Mouse (Mus musculus) kidney, postnatal 0 days (tissue): Measurements from ENCODE around the gene Olfr270. TPM values are rescaled to one million over a fixed set of nuclear protein-coding genes. Genes with fewer than 3 reads are reported as not detected.

Source experiments
- ATAC-seq: fragments of 200-750 bp; cut with Nextera tagmentation; replicated peaks from 2 replicates; pipeline ENCODE4 v1.8.0; 2017; ENCODE audit warnings: low read depth, moderate number of reproducible peaks, moderate TSS enrichment, moderate library complexity; ENCODE audit not compliant: low FRiP score
- DNase-seq: peaks from one replicate; pipeline ENCODE4 v3.0.0-alpha.2; 2016; ENCODE audit warnings: low spot score
- H3K27ac ChIP-seq: fragments of 300-500 bp; sonication (generic); 2 replicates; pipeline ENCODE4 v1.5.1; 2014; ENCODE audit warnings: mild to moderate bottlenecking
- H3K27me3 ChIP-seq: fragments of 300-500 bp; sonication (generic); 2 replicates; pipeline ENCODE4 v1.6.1; 2014; ENCODE audit warnings: low read length, mixed read lengths; ENCODE audit not compliant: insufficient read depth
- H3K36me3 ChIP-seq: fragments of 300-500 bp; sonication (generic); 2 replicates; pipeline ENCODE4 v1.6.1; 2014; ENCODE audit warnings: low read length, mixed read lengths; ENCODE audit not compliant: insufficient read depth
- H3K4me1 ChIP-seq: fragments of 300-500 bp; sonication (generic); replicated peaks from 2 replicates; pipeline ENCODE4 v1.6.1; 2014; ENCODE audit warnings: antibody characterized with exemption, low read length, mixed read lengths; ENCODE audit not compliant: insufficient read depth
- H3K4me2 ChIP-seq: fragments of 300-500 bp; sonication (generic); 2 replicates; pipeline ENCODE4 v1.6.1; 2014; ENCODE audit warnings: mild to moderate bottlenecking, low read length, moderate library complexity, mixed read lengths
- H3K4me3 ChIP-seq: fragments of 300-500 bp; sonication (generic); replicated peaks from 2 replicates; pipeline ENCODE4 v1.5.1; 2014; ENCODE audit warnings: low read depth, low read length
- H3K9ac ChIP-seq: fragments of 300-500 bp; sonication (generic); 2 replicates; pipeline ENCODE4 v1.6.1; 2014; ENCODE audit warnings: low read depth, low read length
- H3K9me3 ChIP-seq: fragments of 300-500 bp; sonication (generic); replicated peaks from 2 replicates; pipeline ENCODE4 v1.6.1; 2016; ENCODE audit warnings: low read length, inconsistent platforms, mixed read lengths
- CTCF ChIP-seq: IDR thresholded peaks from 2 replicates; pipeline ENCODE4 v1.5.1; 2016; ENCODE audit warnings: antibody characterized with exemption, low read depth, mild to moderate bottlenecking, moderate library complexity
- WGBS: fragments of 180-500 bp; shearing (Covaris S2); extraction: QIAGEN DNeasy Blood & Tissue Kit; methylation state at CpG from one replicate; pipeline ENCODE4 v1.1.7; 2014; 5-methylcytosine and 5-hydroxymethylcytosine counted together
- polyA plus RNA-seq: library from polyadenylated mRNA; unstranded; fragments of >200 nt; fragmentation: Nextera tagmentation; extraction: Ambion mirVana; gene quantifications from 2 replicates; pipeline ENCODE4 v1.2.1, GENCODE M21; 2015

Olfr270 gene
- not detected in 2 replicates for polyA plus RNA-seq

- H3K4me1 ChIP-seq = no peaks in the 10 kb centered on the region
- no peak within 1 kb of the TSS for H3K27ac ChIP-seq
- H3K4me2 ChIP-seq = no peak within 1 kb of the TSS
- TF ChIP-seq CTCF = no peak
- H3K9me3 ChIP-seq = no peaks in the 10 kb centered on the region
- no peak within 1 kb of the TSS for H3K9ac ChIP-seq
- DNase-seq (no peak), ATAC-seq (no peak)
- no peaks in the 10 kb centered on the region for H3K36me3 ChIP-seq
- no peaks in the 10 kb centered on the region for H3K27me3 ChIP-seq
- no peak within 1 kb of the TSS for H3K4me3 ChIP-seq
Observed at GRCm38 (mm10) chr4:52964247-52964646, at the start of gene Olfr270. Olfr270 (plus strand) TSS chr4:52964547.

- H3K9ac ChIP-seq = no peak overlapping the region
- TF ChIP-seq CTCF = no peak
- H3K36me3 ChIP-seq = no peaks in the 10 kb centered on the region
- DNase-seq (no peak), ATAC-seq (no peak)
- no peak overlapping the region for H3K4me2 ChIP-seq
- no peaks in the 10 kb centered on the region for H3K4me1 ChIP-seq
- no peak overlapping the region for H3K4me3 ChIP-seq
- no peak overlapping the region for H3K27ac ChIP-seq
- 79% methylated on average over 6 of the region's 6 CpGs for WGBS
- no peaks in the 10 kb centered on the region for H3K27me3 ChIP-seq
- no peaks in the 10 kb centered on the region for H3K9me3 ChIP-seq
Observed at GRCm38 (mm10) chr4:52916659-52917310, 47.6 kb upstream of the Olfr270 start.

GRCm38 (mm10) chr4:52917311-52917688 lies 47.0 kb upstream of the Olfr270 start:
- no peak overlapping the region for H3K9ac ChIP-seq
- no peak overlapping the region for H3K4me3 ChIP-seq
- DNase-seq (no peak), ATAC-seq (no peak)
- no peak overlapping the region for H3K27ac ChIP-seq
- TF ChIP-seq CTCF = no peak
- H3K4me2 ChIP-seq = no peak overlapping the region
- H3K9me3 ChIP-seq = no peaks in the 10 kb centered on the region
- no peaks in the 10 kb centered on the region for H3K4me1 ChIP-seq
- H3K27me3 ChIP-seq = no peaks in the 10 kb centered on the region
- 96% methylated on average over 2 of the region's 2 CpGs for WGBS
- no peaks in the 10 kb centered on the region for H3K36me3 ChIP-seq

- Histone ChIP-seq H3K27ac (no peak within 1 kb of the TSS), H3K9me3 (no peaks in the 10 kb centered on the region), H3K4me2 (no peak within 1 kb of the TSS), H3K9ac (no peak within 1 kb of the TSS), H3K36me3 (no peaks in the 10 kb centered on the region), H3K4me1 (no peaks in the 10 kb centered on the region), H3K27me3 (no peaks in the 10 kb centered on the region), H3K4me3 (no peak within 1 kb of the TSS)
- DNase-seq (no peak), ATAC-seq (no peak)
- 87% methylated on average over 2 of the region's 2 CpGs for WGBS
- no peak for TF ChIP-seq CTCF
Observed at GRCm38 (mm10) chr4:52919078-52919477, 45.3 kb upstream of the Olfr270 start, which contains the start of gene Olfr272. Olfr272 (minus strand) TSS chr4:52919178.

GRCm38 (mm10) chr4:52930480-52930879 lies 33.9 kb upstream of the Olfr270 start:
- no peak overlapping the region for H3K4me2 ChIP-seq
- ATAC-seq (no peak), DNase-seq (no peak)
- WGBS = 96% methylated on average over 4 of the region's 4 CpGs
- H3K9me3 ChIP-seq = no peaks in the 10 kb centered on the region
- no peaks in the 10 kb centered on the region for H3K4me1 ChIP-seq
- TF ChIP-seq CTCF = no peak
- H3K4me3 ChIP-seq = no peak overlapping the region
- no peaks in the 10 kb centered on the region for H3K36me3 ChIP-seq
- H3K27me3 ChIP-seq = no peaks in the 10 kb centered on the region
- no peak overlapping the region for H3K9ac ChIP-seq
- no peak overlapping the region for H3K27ac ChIP-seq

GRCm38 (mm10) chr4:52946665-52947064 lies 17.7 kb upstream of the Olfr270 start:
- ATAC-seq (peak; percentile 72), DNase-seq (peak; percentile 36)
- Histone ChIP-seq H3K4me1 (no peaks in the 10 kb centered on the region), H3K4me2 (no peak overlapping the region), H3K9ac (no peak overlapping the region), H3K36me3 (no peaks in the 10 kb centered on the region), H3K27me3 (no peaks in the 10 kb centered on the region), H3K27ac (no peak overlapping the region), H3K9me3 (no peaks in the 10 kb centered on the region), H3K4me3 (no peak overlapping the region)
- TF ChIP-seq CTCF = no peak

- no peak overlapping the region for H3K4me3 ChIP-seq
- TF ChIP-seq CTCF = no peak
- no peaks in the 10 kb centered on the region for H3K9me3 ChIP-seq
- peak; percentile 9 for DNase-seq
- WGBS = 64% methylated on average over 2 of the region's 2 CpGs
- no peaks in the 10 kb centered on the region for H3K36me3 ChIP-seq
- no peak overlapping the region for H3K9ac ChIP-seq
- no peaks in the 10 kb centered on the region for H3K4me1 ChIP-seq
- no peak overlapping the region for H3K4me2 ChIP-seq
- no peaks in the 10 kb centered on the region for H3K27me3 ChIP-seq
- H3K27ac ChIP-seq = no peak overlapping the region
- ATAC-seq = no peak
Observed at GRCm38 (mm10) chr4:52949005-52949404, 15.3 kb upstream of the Olfr270 start.
